Mouse (Mus musculus) G1E (cell line): ENCODE measurements around the gene Tmem63b.
A peak's percentile ranks its signal among the peaks of the same experiment; 100 is the strongest.

ENCODE experiments used
- CTCF ChIP-seq: IDR thresholded peaks from 2 replicates; pipeline ENCODE4 v1.5.1; 2012; ENCODE audit warnings: low read depth, low read length, inconsistent platforms, mixed read lengths
- GATA1 ChIP-seq: IDR thresholded peaks from 2 replicates; pipeline ENCODE4 v1.6.1; 2012; ENCODE audit warnings: borderline replicate concordance, low read length, inconsistent platforms, mixed read lengths
- GATA2 ChIP-seq: IDR thresholded peaks from 2 replicates; pipeline ENCODE4 v1.6.1; 2012; ENCODE audit warnings: low read depth, low read length, inconsistent platforms, borderline replicate concordance
- POLR2AphosphoS5 ChIP-seq: IDR thresholded peaks from 2 replicates; pipeline ENCODE4 v1.6.1; 2012; ENCODE audit warnings: low read depth, low read length, inconsistent platforms; ENCODE audit not compliant: insufficient replicate concordance

GRCm38 (mm10) chr17:45626577-45627134 lies 60.0 kb downstream of the Tmem63b start:
- TF ChIP-seq CTCF (peak; percentile 96), POLR2AphosphoS5 (no peak), GATA2 (no peak), GATA1 (no peak)
